Mouse (Mus musculus) cerebellum, adult 2 months (tissue): ENCODE data around the gene Thoc6.

ENCODE experiments used
- CTCF ChIP-seq: fragments of 200-500 bp; IDR thresholded peaks from 2 replicates; pipeline ENCODE4 v1.5.1; 2011; ENCODE audit warnings: low read depth, mild to moderate bottlenecking, control low read depth, low read length, moderate library complexity, borderline replicate concordance; ENCODE audit not compliant: insufficient read depth
- POLR2A ChIP-seq: fragments of 200-500 bp; IDR thresholded peaks from 2 replicates; pipeline ENCODE4 v1.6.1; 2011; ENCODE audit warnings: low read length, control low read depth, borderline replicate concordance; ENCODE audit not compliant: insufficient read depth

- no peak for TF ChIP-seq POLR2A
- TF ChIP-seq CTCF = no peak
Observed at GRCm38 (mm10) chr17:23717003-23717402, 43.3 kb upstream of the Thoc6 start.
